8 mouse cellular contexts compared by ENCODE assay signal in the genomic region with DNA sequence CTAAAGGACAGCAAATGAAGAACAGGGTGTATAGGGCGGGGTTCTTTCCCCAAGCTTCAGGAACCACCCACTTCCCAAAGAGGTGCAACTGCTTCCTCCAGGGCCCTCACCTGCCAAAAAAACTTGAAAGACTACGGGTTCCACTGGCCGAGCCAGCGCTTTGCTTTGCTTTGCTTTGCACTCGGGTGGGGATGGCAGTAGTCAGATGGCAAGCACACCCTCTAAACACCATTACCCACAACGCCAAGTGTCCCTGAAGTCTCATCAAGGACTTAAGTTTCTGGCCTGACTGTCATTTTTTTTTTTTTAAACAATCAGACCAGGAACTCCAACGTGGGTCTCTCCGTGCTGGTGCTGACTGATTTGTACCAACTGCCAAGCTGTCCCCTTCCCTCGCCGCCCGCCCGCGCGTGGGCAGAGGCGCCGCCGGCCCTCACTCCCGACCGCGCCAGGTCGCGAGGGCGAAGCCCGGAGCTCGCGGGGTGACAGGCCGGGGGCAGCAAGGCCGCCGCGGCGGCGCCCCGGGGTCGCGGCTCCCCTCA. TPM values are rescaled to one million over a fixed set of nuclear protein-coding genes. Genes with fewer than 3 reads are reported as not detected.
DNase-seq lines count a peak whose midpoint lies in the region; ATAC-seq and TF ChIP-seq lines count a peak whose summit lies in the region.

No protein-coding gene starts in this region.

- peak; percentile 34 for ATAC-seq in intestine, postnatal 0 days
- ATAC-seq in liver, postnatal 0 days = peak; percentile 47
- ATAC-seq in neural tube, embryonic 14.5 days (ENCODE audit: low read depth) = peak; percentile 47

- no peak overlapping the region for H3K27ac ChIP-seq in ES-E14 (ENCODE audit: insufficient read depth, low read depth, low read length, poor library complexity, severe bottlenecking)
- peak overlapping the region; percentile 92 for H3K27ac ChIP-seq in intestine, postnatal 0 days (ENCODE audit: low read depth, low read length)
- H3K27ac ChIP-seq in liver, postnatal 0 days (ENCODE audit: low read depth) = peak overlapping the region; percentile 89
- peak overlapping the region; percentile 93 for H3K27ac ChIP-seq in neural tube, embryonic 14.5 days (ENCODE audit: low read depth, low read length)

- no peaks in the 10 kb centered on the region for H3K4me1 ChIP-seq in ES-E14 (ENCODE audit: control insufficient read depth in 2 of 2, insufficient read depth in 2 of 2, low read length in 2 of 2, poor library complexity in 1 of 2)
- H3K4me1 ChIP-seq in intestine, postnatal 0 days (replicated peaks; ENCODE audit: control insufficient read depth, insufficient read depth, low read length) = no peaks in the 10 kb centered on the region
- H3K4me1 ChIP-seq in liver, postnatal 0 days (ENCODE audit: insufficient read depth) = peaks cover 5% of the 10 kb centered on the region
- peaks cover 8% of the 10 kb centered on the region; the same call in 1 of the 2 replicates for H3K4me1 ChIP-seq in neural tube, embryonic 14.5 days (ENCODE audit: control insufficient read depth, insufficient read depth, low read length)

- H3K9me3 ChIP-seq in ES-E14 (ENCODE audit: control insufficient read depth, insufficient read depth, low read depth, low read length) = no peaks in the 10 kb centered on the region
- H3K9me3 ChIP-seq in intestine, postnatal 0 days (ENCODE audit: control insufficient read depth) = no peaks in the 10 kb centered on the region
- H3K9me3 ChIP-seq in liver, postnatal 0 days (ENCODE audit: low read length) = peaks cover 2% of the 10 kb centered on the region; the same call in 1 of the 2 replicates
- no peaks in the 10 kb centered on the region for H3K9me3 ChIP-seq in neural tube, embryonic 14.5 days (ENCODE audit: control insufficient read depth, low read length)

- under 1% methylated on average over 35 of the region's 35 CpGs for WGBS in intestine, postnatal 0 days
- under 1% methylated on average over 35 of the region's 35 CpGs for WGBS in liver, postnatal 0 days (ENCODE audit: insufficient replicate concordance)
- WGBS in neural tube, embryonic 14.5 days = under 1% methylated on average over 35 of the region's 35 CpGs

- peak; percentile 68 for DNase-seq in 416B (ENCODE audit: low read depth)
- DNase-seq in ES-E14 (ENCODE audit: low read depth, low spot score) = no peak
- DNase-seq in cerebellum, adult 9-10 months = peak; percentile 60
- peak; percentile 77 for DNase-seq in heart, adult 18-20 months
- peak; percentile 43 for DNase-seq in liver, postnatal 0 days
- DNase-seq in MN1 (ENCODE audit: low spot score) = no peak

- peak overlapping the region; percentile 85 to 91 for H3K4me3 ChIP-seq in ES-E14 (ENCODE audit: insufficient read depth in 1 of 2, low read depth in 1 of 2, low read length in 2 of 2, poor library complexity in 1 of 2, severe bottlenecking in 1 of 2)
- H3K4me3 ChIP-seq in intestine, postnatal 0 days (ENCODE audit: low read depth, low read length) = peak overlapping the region; percentile 94
- peak overlapping the region; percentile 95 for H3K4me3 ChIP-seq in liver, postnatal 0 days (ENCODE audit: low read depth, low read length)
- H3K4me3 ChIP-seq in neural tube, embryonic 14.5 days (ENCODE audit: low read depth, low read length) = peak overlapping the region; percentile 79

- TF ChIP-seq EP300 in liver, postnatal 0 days (IDR thresholded peaks at IDR 0.05; ENCODE audit: low read depth) = no peak

- peak overlapping the region; percentile 69 for H3K9ac ChIP-seq in ES-E14 (ENCODE audit: insufficient read depth, low read depth, low read length, poor library complexity, severe bottlenecking)
- H3K9ac ChIP-seq in intestine, postnatal 0 days (ENCODE audit: low read depth, low read length) = peak overlapping the region; percentile 91
- H3K9ac ChIP-seq in liver, postnatal 0 days (replicated peaks) = peak overlapping the region; percentile 93
- peak overlapping the region; percentile 85 for H3K9ac ChIP-seq in neural tube, embryonic 14.5 days (replicated peaks; ENCODE audit: low read depth, low read length)

- H3K4me2 ChIP-seq in intestine, postnatal 0 days (replicated peaks; ENCODE audit: low read depth) = peak overlapping the region; percentile 90
- H3K4me2 ChIP-seq in liver, postnatal 0 days (ENCODE audit: low read depth, low read length) = peak overlapping the region; percentile 98
- peak overlapping the region; percentile 52 for H3K4me2 ChIP-seq in neural tube, embryonic 14.5 days (ENCODE audit: low read depth, low read length)

- in situ Hi-C loops in ES-E14 (cut with MboI; ENCODE audit: low sequenced_read_pairs in 2 of 2, unreplicated experiment in 2 of 2) = no loop called here

- H3K27me3 ChIP-seq in intestine, postnatal 0 days (replicated peaks; ENCODE audit: control insufficient read depth, insufficient read depth, low read length) = no peaks in the 10 kb centered on the region
- no peaks in the 10 kb centered on the region for H3K27me3 ChIP-seq in liver, postnatal 0 days (ENCODE audit: insufficient read depth, low read length)
- H3K27me3 ChIP-seq in neural tube, embryonic 14.5 days (ENCODE audit: control insufficient read depth, insufficient read depth, low read length) = no peaks in the 10 kb centered on the region

- no peaks in the 10 kb centered on the region for H3K36me3 ChIP-seq in ES-E14 (ENCODE audit: control insufficient read depth, insufficient read depth, low read length, poor library complexity, severe bottlenecking)
- no peaks in the 10 kb centered on the region for H3K36me3 ChIP-seq in intestine, postnatal 0 days (ENCODE audit: control insufficient read depth, insufficient read depth)
- H3K36me3 ChIP-seq in liver, postnatal 0 days (replicated peaks; ENCODE audit: insufficient read depth, low read length) = no peaks in the 10 kb centered on the region
- H3K36me3 ChIP-seq in neural tube, embryonic 14.5 days (ENCODE audit: control insufficient read depth, insufficient read depth, low read length) = no peaks in the 10 kb centered on the region

- TF ChIP-seq CTCF in intestine, postnatal 0 days (IDR thresholded peaks at IDR 0.05; ENCODE audit: low read depth) = no peak
- no peak for TF ChIP-seq CTCF in liver, postnatal 0 days (IDR thresholded peaks at IDR 0.05; ENCODE audit: low read depth)

TF ChIP-seq in ES-E14, 5 proteins besides CTCF, POLR2A, EP300 and RAD21:
- TF ChIP-seq ZNF384 (IDR thresholded peaks at IDR 0.05; ENCODE audit: low read depth, low read length) (0 out of 2 replicates have a peak, but pooled peaks have one; percentile 24), CHD2 (IDR thresholded peaks at IDR 0.05; ENCODE audit: low read depth, low read length) (no peak)

RNA-seq across cellular contexts. Expression of a gene that starts 0.8 kb away (rescaled TPM):
- 8.9 and 11.6 TPM in 2 replicates for total RNA-seq in ES-E14 (2012; rRNA removed)
- total RNA-seq in heart, adult 18-20 months (2021) = 10 to 100 TPM; 51.1 to 60.4 TPM
- polyA plus RNA-seq in intestine, postnatal 0 days (2015; fragmentation: Nextera tagmentation; extraction: Ambion mirVana) = 7.7 and 7.8 TPM in 2 replicates
- polyA plus RNA-seq in liver, postnatal 0 days (2015; fragmentation: Nextera tagmentation; extraction: Ambion mirVana) = 2.3 and 2.8 TPM in 2 replicates
- polyA plus RNA-seq in neural tube, embryonic 14.5 days (2014; fragmentation: Nextera tagmentation; extraction: Ambion mirVana) = 38.6 and 45.2 TPM in 2 replicates

RNA-seq across cellular contexts. Expression of a gene that starts 15.9 kb away (rescaled TPM):
- total RNA-seq in ES-E14 (2012; rRNA removed) = 15.2 and 23.5 TPM in 2 replicates
- total RNA-seq in heart, adult 18-20 months (2021) = 10 to 100 TPM; 21.4 to 22.2 TPM
- polyA plus RNA-seq in intestine, postnatal 0 days (2015; fragmentation: Nextera tagmentation; extraction: Ambion mirVana) = 10.9 and 11.9 TPM in 2 replicates
- polyA plus RNA-seq in liver, postnatal 0 days (2015; fragmentation: Nextera tagmentation; extraction: Ambion mirVana) = 5.3 and 6.9 TPM in 2 replicates
- polyA plus RNA-seq in neural tube, embryonic 14.5 days (2014; fragmentation: Nextera tagmentation; extraction: Ambion mirVana) = 43.3 and 45.1 TPM in 2 replicates

Comparison
In these comparisons a context has a peak if more than half of its experiments do, and no peak if none do; other contexts are left out.
1. DNase-seq: peak in 416B (single experiment), cerebellum, adult 9-10 months (single experiment), heart, adult 18-20 months (2 of 2) and liver, postnatal 0 days (single experiment); none in ES-E14 (single experiment) and MN1 (single experiment).
2. Peak in every context shown above with its lines, with median percentiles within 50 percentile points of each other: H3K4me3 ChIP-seq, H3K9ac ChIP-seq, ATAC-seq and H3K4me2 ChIP-seq.